Mouse (Mus musculus) megakaryocyte, embryonic 14.5 days (primary cell): ENCODE data around the gene Tmem59l.

Experiments used
- FLI1 ChIP-seq: IDR thresholded peaks from 2 replicates; pipeline ENCODE4 v1.6.1; 2012; ENCODE audit warnings: low read length, inconsistent platforms, mixed read lengths
- GATA1 ChIP-seq: IDR thresholded peaks from 3 replicates; pipeline ENCODE4 v1.6.1; 2012; ENCODE audit warnings: mixed read lengths, low read length, inconsistent platforms, borderline replicate concordance

DNA sequence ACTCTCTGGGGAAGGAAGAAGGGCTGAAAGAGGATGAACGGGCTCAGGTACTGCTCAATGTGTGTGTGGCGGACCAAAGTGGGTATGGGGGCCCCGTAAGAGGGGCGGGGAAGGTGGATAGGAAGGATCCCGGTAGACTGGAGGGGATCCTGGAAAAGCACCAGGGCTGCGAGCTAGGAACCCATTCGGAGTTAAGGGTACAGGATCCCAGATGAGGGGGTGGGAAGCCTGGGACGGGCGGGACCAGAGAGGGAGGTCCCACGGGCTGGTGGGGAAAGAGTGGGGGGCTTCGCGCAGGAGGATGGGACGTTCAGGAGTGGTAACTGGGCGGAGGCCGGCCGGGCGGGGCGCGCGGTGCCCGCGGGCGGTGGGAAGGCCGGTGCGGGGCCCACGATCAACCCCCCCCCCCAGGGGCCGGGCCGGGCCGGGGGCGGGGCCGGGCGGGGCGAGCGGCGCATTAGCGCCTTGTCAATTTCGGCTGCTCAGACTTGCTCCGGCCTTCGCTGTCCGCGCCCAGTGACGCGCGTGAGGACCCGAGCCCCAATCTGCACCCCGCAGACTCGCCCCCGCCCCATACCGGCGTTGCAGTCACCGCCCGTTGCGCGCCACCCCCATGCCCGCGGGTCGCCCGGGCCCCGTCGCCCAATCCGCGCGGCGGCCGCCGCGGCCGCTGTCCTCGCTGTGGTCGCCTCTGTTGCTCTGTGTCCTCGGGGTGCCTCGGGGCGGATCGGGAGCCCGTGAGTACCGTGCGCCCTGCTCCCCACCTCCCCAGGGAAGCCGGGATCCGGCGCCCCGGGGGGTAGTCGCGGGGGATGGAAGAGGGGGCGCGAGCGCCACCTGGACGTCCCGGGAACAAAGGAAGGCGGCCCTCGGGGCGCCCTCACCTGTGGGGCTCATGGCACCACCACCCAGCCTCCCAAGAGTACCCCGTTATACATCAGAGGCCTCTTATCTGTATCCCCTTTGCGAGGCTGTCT, 5.8 kb upstream of the Tmem59l start, which contains the start of gene Crlf1:
- no peak for TF ChIP-seq GATA1
- TF ChIP-seq FLI1, result no peak
